Mouse (Mus musculus) heart, embryonic 11.5 days (tissue): ENCODE measurements around the gene Hal. TPM values are rescaled to one million over a fixed set of nuclear protein-coding genes. Genes with fewer than 3 reads are reported as not detected.

Source experiments
- ATAC-seq: fragments of 200-750 bp; cut with Nextera tagmentation; replicated peaks from 2 replicates; pipeline ENCODE4 v1.8.0; 2017; ENCODE audit warnings: moderate library complexity; ENCODE audit not compliant: insufficient number of reproducible peaks, low FRiP score, low TSS enrichment
- H3K27ac ChIP-seq: fragments of 300-500 bp; sonication (generic); 2 replicates; pipeline ENCODE4 v1.5.1; 2014; ENCODE audit warnings: mild to moderate bottlenecking, low read depth, low read length
- H3K27me3 ChIP-seq: fragments of 300-500 bp; sonication (generic); 2 replicates; pipeline ENCODE4 v1.6.1; 2014; ENCODE audit warnings: mild to moderate bottlenecking, low read length, mixed read lengths; ENCODE audit not compliant: control insufficient read depth, insufficient read depth
- H3K36me3 ChIP-seq: fragments of 300-500 bp; sonication (generic); 2 replicates; pipeline ENCODE4 v1.6.1; 2014; ENCODE audit warnings: mild to moderate bottlenecking, low read length, moderate library complexity, mixed read lengths; ENCODE audit not compliant: control insufficient read depth, insufficient read depth
- H3K4me1 ChIP-seq: fragments of 300-500 bp; sonication (generic); 2 replicates; pipeline ENCODE4 v1.6.1; 2014; ENCODE audit warnings: low read length; ENCODE audit not compliant: control insufficient read depth, insufficient read depth
- H3K4me2 ChIP-seq: fragments of 300-500 bp; sonication (generic); 2 replicates; pipeline ENCODE4 v1.6.1; 2014; ENCODE audit warnings: mild to moderate bottlenecking, moderate library complexity
- H3K4me3 ChIP-seq: fragments of 300-500 bp; sonication (generic); 2 replicates; pipeline ENCODE4 v1.5.1; 2014; ENCODE audit warnings: low read depth, low read length
- H3K9ac ChIP-seq: fragments of 300-500 bp; sonication (generic); 2 replicates; pipeline ENCODE4 v1.6.1; 2014; ENCODE audit warnings: mild to moderate bottlenecking, low read depth, low read length, moderate library complexity
- H3K9me3 ChIP-seq: fragments of 300-500 bp; sonication (generic); replicated peaks from 2 replicates; pipeline ENCODE4 v1.6.1; 2016; ENCODE audit warnings: low read length; ENCODE audit not compliant: control insufficient read depth
- WGBS: fragments of 180-500 bp; shearing (Covaris S2); extraction: QIAGEN DNeasy Blood & Tissue Kit; methylation state at CpG from one replicate; pipeline ENCODE4 v1.1.7; 2014; ENCODE audit not compliant: insufficient replicate concordance; 5-methylcytosine and 5-hydroxymethylcytosine counted together
- polyA plus RNA-seq: library from polyadenylated mRNA; unstranded; fragments of >200 nt; fragmentation: Nextera tagmentation; extraction: Ambion mirVana; gene quantifications from 2 replicates; pipeline ENCODE4 v1.2.1, GENCODE M21; 2014

The Hal gene
- polyA plus RNA-seq, 1 experiment from 2014 or later = not detected

GRCm38 (mm10) chr10:93500864-93501263 is 12.3 kb downstream of the Hal start:
- no peak overlapping the region for H3K4me2 ChIP-seq
- ATAC-seq = no peak
- H3K9ac ChIP-seq = no peak overlapping the region
- no peak overlapping the region for H3K27ac ChIP-seq
- WGBS = 65% methylated on average over 10 of the region's 10 CpGs
- no peaks in the 10 kb centered on the region for H3K27me3 ChIP-seq
- no peaks in the 10 kb centered on the region for H3K4me1 ChIP-seq
- H3K4me3 ChIP-seq = no peak overlapping the region
- H3K36me3 ChIP-seq = no peaks in the 10 kb centered on the region
- no peaks in the 10 kb centered on the region for H3K9me3 ChIP-seq

GRCm38 (mm10) chr10:93501346-93501745 is 12.8 kb downstream of the Hal start:
- Histone ChIP-seq H3K4me1 (no peaks in the 10 kb centered on the region), H3K4me2 (no peak overlapping the region), H3K4me3 (no peak overlapping the region), H3K9ac (no peak overlapping the region), H3K36me3 (no peaks in the 10 kb centered on the region), H3K27me3 (no peaks in the 10 kb centered on the region), H3K9me3 (no peaks in the 10 kb centered on the region), H3K27ac (no peak overlapping the region)
- 77% methylated on average over 10 of the region's 10 CpGs for WGBS
- ATAC-seq = no peak

GRCm38 (mm10) chr10:93508383-93508970 is 19.9 kb downstream of the Hal start:
- ATAC-seq = no peak
- H3K27ac ChIP-seq = no peak overlapping the region
- no peak overlapping the region for H3K4me3 ChIP-seq
- WGBS = 78% methylated on average over 7 of the region's 7 CpGs
- H3K36me3 ChIP-seq = no peaks in the 10 kb centered on the region
- no peak overlapping the region for H3K9ac ChIP-seq
- H3K27me3 ChIP-seq = no peaks in the 10 kb centered on the region
- H3K4me2 ChIP-seq = no peak overlapping the region
- H3K9me3 ChIP-seq = no peaks in the 10 kb centered on the region
- no peaks in the 10 kb centered on the region for H3K4me1 ChIP-seq

GRCm38 (mm10) chr10:93509532-93510153 is 21.1 kb downstream of the Hal start:
- H3K9ac ChIP-seq = no peak overlapping the region
- H3K4me1 ChIP-seq = no peaks in the 10 kb centered on the region
- no peak overlapping the region for H3K27ac ChIP-seq
- no peak for ATAC-seq
- no peak overlapping the region for H3K4me2 ChIP-seq
- H3K36me3 ChIP-seq = no peaks in the 10 kb centered on the region
- H3K4me3 ChIP-seq = no peak overlapping the region
- WGBS = 82% methylated on average over 15 of the region's 15 CpGs
- no peaks in the 10 kb centered on the region for H3K9me3 ChIP-seq
- no peaks in the 10 kb centered on the region for H3K27me3 ChIP-seq

- Histone ChIP-seq H3K36me3 (no peaks in the 10 kb centered on the region), H3K27me3 (no peaks in the 10 kb centered on the region), H3K27ac (no peak overlapping the region), H3K9ac (no peak overlapping the region), H3K4me3 (no peak overlapping the region), H3K4me1 (no peaks in the 10 kb centered on the region), H3K4me2 (no peak overlapping the region), H3K9me3 (no peaks in the 10 kb centered on the region)
- no peak for ATAC-seq
- WGBS = 27% methylated on average over 1 of the region's 1 CpGs
Observed at GRCm38 (mm10) chr10:93515419-93515818, 26.9 kb downstream of the Hal start.

GRCm38 (mm10) chr10:93515927-93516326 is 27.4 kb downstream of the Hal start:
- no peak for ATAC-seq
- H3K27me3 ChIP-seq = no peaks in the 10 kb centered on the region
- H3K4me2 ChIP-seq = no peak overlapping the region
- no peak overlapping the region for H3K27ac ChIP-seq
- no peaks in the 10 kb centered on the region for H3K36me3 ChIP-seq
- H3K4me1 ChIP-seq = no peaks in the 10 kb centered on the region
- no peak overlapping the region for H3K4me3 ChIP-seq
- H3K9ac ChIP-seq = no peak overlapping the region
- no peaks in the 10 kb centered on the region for H3K9me3 ChIP-seq
- whole genome bisulfite sequencing = 83% methylated on average over 12 of the region's 12 CpGs

- 49% methylated on average over 4 of the region's 4 CpGs for WGBS
- no peaks in the 10 kb centered on the region for H3K4me1 ChIP-seq
- no peaks in the 10 kb centered on the region for H3K9me3 ChIP-seq
- H3K27ac ChIP-seq = no peak overlapping the region
- no peaks in the 10 kb centered on the region for H3K27me3 ChIP-seq
- no peaks in the 10 kb centered on the region for H3K36me3 ChIP-seq
- no peak overlapping the region for H3K4me2 ChIP-seq
- H3K9ac ChIP-seq = no peak overlapping the region
- ATAC-seq = no peak
- no peak overlapping the region for H3K4me3 ChIP-seq
Observed at GRCm38 (mm10) chr10:93517754-93518153, 29.2 kb downstream of the Hal start.

- Histone ChIP-seq H3K9ac (no peak overlapping the region), H3K9me3 (no peaks in the 10 kb centered on the region), H3K36me3 (no peaks in the 10 kb centered on the region), H3K27me3 (no peaks in the 10 kb centered on the region), H3K4me1 (no peaks in the 10 kb centered on the region), H3K4me3 (no peak overlapping the region), H3K27ac (no peak overlapping the region), H3K4me2 (no peak overlapping the region)
- 78% methylated on average over 4 of the region's 4 CpGs for WGBS
- no peak for ATAC-seq
Observed at GRCm38 (mm10) chr10:93518186-93518585, 29.6 kb downstream of the Hal start.

GRCm38 (mm10) chr10:93518620-93519019 is 30.1 kb downstream of the Hal start:
- H3K9ac ChIP-seq = no peak overlapping the region
- no peak overlapping the region for H3K27ac ChIP-seq
- no peaks in the 10 kb centered on the region for H3K4me1 ChIP-seq
- no peak for ATAC-seq
- WGBS = 75% methylated on average over 2 of the region's 2 CpGs
- no peaks in the 10 kb centered on the region for H3K36me3 ChIP-seq
- no peaks in the 10 kb centered on the region for H3K9me3 ChIP-seq
- H3K4me3 ChIP-seq = no peak overlapping the region
- H3K4me2 ChIP-seq = no peak overlapping the region
- no peaks in the 10 kb centered on the region for H3K27me3 ChIP-seq
